Mouse (Mus musculus): ENCODE measurements around the gene Cidec.

Gene Cidec

DNA sequence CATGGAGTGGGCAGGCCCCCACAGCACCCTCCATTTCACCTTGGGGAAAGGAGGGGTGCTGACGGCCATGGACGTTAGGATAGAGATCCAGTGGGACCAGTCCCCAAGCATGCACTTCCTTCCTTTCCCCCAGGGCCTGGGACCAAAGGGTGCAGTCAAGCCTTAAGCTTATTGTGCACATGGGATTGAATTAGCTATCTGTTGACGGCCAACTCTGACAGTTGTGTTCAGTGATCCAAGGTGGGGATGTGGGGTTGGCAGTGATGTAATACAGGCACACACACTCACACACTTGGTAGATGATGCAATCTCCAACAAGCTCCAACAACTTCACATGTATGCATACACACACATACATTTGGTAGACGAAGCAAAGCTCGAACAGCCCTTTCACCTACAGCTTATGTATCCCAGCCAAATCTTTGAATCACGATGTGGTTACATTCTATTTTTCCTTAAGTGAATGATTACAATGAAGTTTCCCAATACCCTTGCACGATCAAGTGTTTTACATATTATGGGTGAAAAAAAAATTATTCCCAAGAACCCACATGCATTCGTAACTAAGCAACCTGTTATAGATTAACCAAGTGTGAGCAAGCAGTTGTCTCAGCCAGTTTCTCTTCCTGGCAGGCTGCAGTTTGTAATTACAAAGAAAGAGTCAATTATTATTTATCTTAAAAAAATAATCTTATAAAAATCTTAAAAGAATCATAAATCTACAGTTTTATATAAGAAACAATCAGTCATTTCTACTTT, 8.8 kb upstream of the Cidec start:
- DNase-seq (ENCODE audit: low spot score), result no peak

DNA sequence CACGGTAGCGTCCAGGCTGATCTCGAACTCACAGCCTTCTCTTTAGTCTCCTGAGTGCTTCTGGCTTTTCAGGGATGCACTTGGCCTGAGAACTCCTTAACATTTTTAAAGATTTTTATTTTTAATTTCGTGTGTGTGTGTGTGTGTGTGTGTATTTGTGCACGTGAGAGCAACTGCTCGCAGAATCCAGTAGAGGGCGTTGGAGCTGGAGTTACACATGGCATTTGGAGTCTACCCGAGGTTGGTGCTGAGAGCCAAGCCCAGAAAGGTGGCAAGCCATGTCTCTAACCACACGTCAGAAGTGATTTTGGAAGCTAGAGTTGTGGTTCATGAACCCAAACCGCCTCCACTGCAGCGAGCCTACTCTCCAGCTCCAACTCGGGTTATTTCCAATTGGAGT, 7.5 kb upstream of the Cidec start:
- peak; percentile 14 for DNase-seq (ENCODE audit: low spot score)

GRCm38 (mm10) chr6:113442442-113443090, 7.0 kb upstream of the Cidec start, which contains the start of gene Jagn1:
TSS of gene Jagn1 (plus strand) at chr6:113442569.
- peak; percentile 99 for DNase-seq (ENCODE audit: low spot score)

DNA sequence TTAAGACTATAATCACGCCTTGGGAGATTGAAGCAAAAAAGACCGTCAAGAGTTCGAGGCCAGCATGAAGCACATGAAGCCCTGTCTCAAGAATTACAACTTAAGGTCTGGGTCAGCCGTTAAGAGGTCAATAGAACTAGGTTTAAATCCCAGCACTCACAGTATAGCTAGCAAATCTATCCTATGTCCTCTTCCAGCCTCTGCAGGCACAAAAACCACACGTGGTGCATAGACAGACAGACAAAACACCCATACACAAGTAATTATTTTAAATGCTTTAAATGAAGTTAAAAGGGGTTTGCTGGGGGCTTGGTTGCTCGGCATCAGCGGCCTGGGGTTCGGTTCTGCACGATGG, 6.5 kb upstream of the Cidec start:
- no peak for DNase-seq (ENCODE audit: low spot score)

GRCm38 (mm10) chr6:113441147-113441680, 5.7 kb upstream of the Cidec start:
- DNase-seq (ENCODE audit: low spot score), result peak; percentile 92

GRCm38 (mm10) chr6:113440686-113441085, 5.1 kb upstream of the Cidec start:
- no peak for DNase-seq (ENCODE audit: low spot score)

DNA sequence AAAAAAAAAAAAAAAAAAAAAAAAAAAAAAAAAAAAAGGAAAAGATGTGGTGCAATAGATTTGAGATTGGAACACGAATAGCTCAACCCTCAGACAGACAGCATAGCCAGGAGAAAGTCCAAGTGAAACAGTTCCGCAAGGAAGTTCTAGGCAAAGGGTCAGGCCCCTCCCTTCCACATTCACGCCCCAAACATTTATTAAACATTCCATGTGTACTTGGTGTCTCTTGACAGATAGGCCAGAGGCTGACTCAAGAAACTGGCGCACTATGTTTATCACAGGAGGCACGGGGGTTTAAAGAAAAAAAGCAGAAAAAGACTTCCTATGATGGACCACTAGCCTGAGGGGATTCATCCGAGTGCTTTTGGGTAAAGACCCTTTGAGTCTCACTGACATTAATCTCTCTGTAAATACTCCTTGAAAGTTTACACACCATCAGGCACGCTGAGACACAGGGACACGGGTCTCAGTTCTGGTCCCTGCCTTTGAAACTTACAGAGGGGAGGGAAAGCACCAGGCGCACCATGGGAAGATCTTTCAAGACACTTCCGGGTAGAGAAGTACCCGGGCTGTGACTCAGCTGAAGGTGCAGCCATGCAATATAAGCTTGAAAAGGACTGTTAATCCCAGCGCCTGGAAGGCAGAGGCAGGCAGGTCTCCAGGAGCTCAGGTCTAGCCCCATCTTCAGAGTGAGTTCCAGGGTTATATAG, 3.3 kb upstream of the Cidec start:
- no peak for DNase-seq (ENCODE audit: low spot score)

DNA sequence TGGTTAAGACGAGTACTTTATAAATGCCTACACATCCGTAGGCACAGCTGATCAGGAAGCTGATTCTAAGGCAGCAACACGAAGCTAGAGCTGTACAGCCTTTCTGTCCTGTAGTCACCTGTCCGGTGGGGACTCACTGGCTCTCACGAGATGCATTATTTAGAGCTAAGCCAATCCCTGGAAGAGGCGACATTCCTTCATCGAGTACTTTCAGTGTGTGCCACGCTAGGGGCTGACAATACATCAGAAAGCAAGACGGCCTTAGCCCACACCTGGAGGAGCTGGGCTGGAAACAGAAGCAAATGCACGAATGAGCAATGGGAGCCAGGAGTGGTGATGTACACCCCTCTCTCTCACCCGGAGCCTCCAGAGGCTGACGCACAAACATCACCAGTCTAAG, 1.6 kb upstream of the Cidec start:
- DNase-seq (ENCODE audit: low spot score), result no peak

- no peak for DNase-seq (ENCODE audit: low spot score)
Observed at GRCm38 (mm10) chr6:113434691-113435090, 869 bp downstream of the Cidec start.

GRCm38 (mm10) chr6:113433661-113434060, 1.9 kb downstream of the Cidec start:
- no peak for DNase-seq (ENCODE audit: low spot score)

GRCm38 (mm10) chr6:113431801-113432200, 3.8 kb downstream of the Cidec start:
- no peak for DNase-seq (ENCODE audit: low spot score)

- DNase-seq (ENCODE audit: low spot score), result no peak
Observed at GRCm38 (mm10) chr6:113430846-113431245, 4.7 kb downstream of the Cidec start.

GRCm38 (mm10) chr6:113429965-113430364, 5.6 kb downstream of the Cidec start:
- DNase-seq (ENCODE audit: low spot score), result no peak

GRCm38 (mm10) chr6:113428006-113428405, 7.6 kb downstream of the Cidec start:
- no peak for DNase-seq (ENCODE audit: low spot score)

DNA sequence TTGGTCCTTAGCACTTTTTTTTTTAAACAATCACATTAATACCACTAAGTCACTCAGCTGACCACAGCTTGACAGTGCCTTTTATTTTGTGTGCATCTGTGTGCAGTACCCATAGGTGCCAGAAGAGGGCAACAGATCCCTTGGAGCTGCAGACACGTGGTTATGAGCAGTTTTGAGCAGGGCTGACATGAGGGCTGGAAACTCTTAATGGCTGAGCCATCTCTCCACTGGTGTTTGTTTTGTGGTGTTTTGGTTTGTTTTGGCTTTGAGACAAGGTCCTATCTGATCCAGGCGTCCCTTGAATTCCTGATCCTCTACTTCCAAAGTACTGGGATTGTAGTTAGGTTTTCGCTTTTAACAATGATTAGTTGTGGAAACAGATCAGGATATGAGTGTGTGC, 8.2 kb downstream of the Cidec start:
- peak; percentile 68 for DNase-seq (ENCODE audit: low spot score)

DNA sequence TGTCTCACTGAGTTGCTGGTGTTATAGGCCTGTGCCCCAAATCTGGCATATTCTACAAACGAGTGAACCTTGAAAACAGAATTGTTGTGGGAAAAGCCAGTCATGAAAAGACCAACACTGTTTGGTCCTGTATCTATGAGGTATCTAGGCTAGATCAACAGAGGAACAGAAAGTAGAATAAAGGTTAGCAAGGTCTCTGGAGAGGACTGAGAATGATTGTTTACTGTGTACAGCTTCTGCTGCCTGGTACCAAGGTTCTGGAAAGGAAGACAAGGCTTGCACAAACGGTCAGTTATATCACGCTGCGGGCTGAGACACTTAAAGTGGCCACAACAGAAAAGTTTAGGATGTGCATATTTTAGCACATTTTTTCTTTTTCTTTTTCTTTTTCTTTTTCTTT, 8.9 kb downstream of the Cidec start:
- DNase-seq (ENCODE audit: low spot score), result no peak

GRCm38 (mm10) chr6:113424187-113424586, 11.4 kb downstream of the Cidec start:
- no peak for DNase-seq (ENCODE audit: low spot score)

DNA sequence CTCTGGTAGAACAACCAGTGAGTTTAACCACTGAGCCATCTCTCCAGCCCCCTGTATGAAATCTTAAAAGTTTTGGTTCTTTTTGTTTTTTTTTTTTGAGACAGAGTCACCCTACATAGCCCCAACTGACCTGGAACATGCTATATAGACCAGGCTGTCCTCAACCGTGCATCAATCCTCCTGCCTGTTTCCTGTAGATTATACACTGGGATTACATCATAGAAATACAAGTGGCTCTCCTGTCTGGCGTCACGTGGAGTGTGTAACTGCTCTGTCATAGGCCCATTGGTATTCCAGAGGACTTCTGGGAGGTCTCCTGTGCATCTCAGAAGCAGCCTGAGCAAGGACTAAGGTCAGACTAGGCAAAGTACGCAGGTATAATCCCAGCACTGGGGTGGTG, 12.6 kb downstream of the Cidec start:
- DNase-seq (ENCODE audit: low spot score), result no peak

- DNase-seq (ENCODE audit: low spot score), result peak; percentile 98
Observed at GRCm38 (mm10) chr6:113419199-113419587, 16.4 kb downstream of the Cidec start, which contains the start of gene Rpusd3. TSS of gene Rpusd3 (minus strand) at chr6:113419340.

DNA sequence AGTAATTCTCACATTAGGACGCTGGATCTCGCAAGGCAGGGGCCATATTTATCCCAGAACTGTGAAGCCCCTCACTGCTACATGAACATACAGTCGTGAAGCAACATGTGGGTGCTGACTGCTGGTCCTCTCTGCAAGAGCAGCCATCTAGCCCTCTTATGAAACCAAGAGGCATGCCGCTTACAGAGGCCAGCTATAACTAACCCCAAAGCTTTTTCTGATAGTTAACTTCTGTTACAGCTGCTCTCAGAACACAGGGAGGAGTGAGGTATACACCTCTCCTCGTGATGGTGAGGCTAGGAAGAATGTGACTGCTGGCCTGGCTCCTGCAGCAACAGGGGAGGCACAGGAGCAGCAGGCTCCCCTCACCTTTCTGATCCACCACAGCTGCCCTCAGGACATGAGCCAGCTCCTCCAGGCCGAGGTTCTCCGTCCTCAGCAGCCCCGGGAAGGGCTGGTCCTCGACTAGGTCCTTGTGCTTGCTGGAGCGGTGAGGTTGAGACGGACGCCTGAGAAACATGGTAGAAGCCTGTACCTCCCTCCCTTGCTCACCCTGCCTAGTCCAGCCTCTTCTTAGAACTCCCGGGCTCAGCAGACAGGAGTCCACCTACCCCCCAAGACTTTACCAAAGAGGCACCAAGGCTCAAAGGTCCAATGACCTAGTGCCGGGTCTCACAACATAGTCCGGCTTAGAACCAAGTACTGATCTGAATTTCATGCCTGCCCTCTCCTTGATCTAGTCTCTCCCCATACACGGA, 16.9 kb downstream of the Cidec start:
- no peak for DNase-seq (ENCODE audit: low spot score)

DNA sequence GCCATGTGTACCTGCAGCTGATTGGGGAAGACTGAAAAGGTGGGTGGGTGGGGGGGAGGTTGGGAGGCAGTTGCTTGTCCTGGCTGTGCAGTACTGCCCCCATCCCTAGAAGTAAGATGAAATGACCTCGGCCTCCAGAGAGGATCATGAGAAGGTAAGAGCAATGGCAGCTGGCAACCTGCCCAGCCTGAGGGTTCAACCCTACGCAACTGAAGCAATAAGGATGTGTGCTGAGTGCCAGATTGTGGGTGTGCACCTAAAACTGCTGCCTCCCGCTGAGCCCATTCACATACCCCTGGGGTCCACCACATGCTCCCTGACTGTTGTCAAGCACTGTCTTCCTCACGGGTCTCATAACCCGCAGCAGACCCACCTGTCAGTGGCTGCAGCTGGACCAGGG, 19.1 kb downstream of the Cidec start:
- DNase-seq (ENCODE audit: low spot score), result no peak

GRCm38 (mm10) chr6:113410001-113410400, 25.6 kb downstream of the Cidec start:
- DNase-seq (ENCODE audit: low spot score), result no peak
